Mouse (Mus musculus) CH12.LX (cell line): ENCODE data around the gene Nme6.

Experiments
- CTCF ChIP-seq, 2 experiments: IDR thresholded peaks in 1 of 2; conservative IDR thresholded peaks in 1 of 2; 2 replicates each; pipeline ENCODE4 v1.5.1; 2011 to 2012; ENCODE audit warnings: low read depth in 2 of 2, low read length in 2 of 2, improper control_type of control experiment in 1 of 2, inconsistent platforms in 1 of 2, mild to moderate bottlenecking in 1 of 2, moderate library complexity in 1 of 2
- E2F4 ChIP-seq: IDR thresholded peaks from 2 replicates; pipeline ENCODE4 v1.6.1; 2011; ENCODE audit warnings: low read depth, low read length, improper control_type of control experiment; ENCODE audit not compliant: insufficient replicate concordance
- HCFC1 ChIP-seq: IDR thresholded peaks from 2 replicates; pipeline ENCODE4 v1.6.1; 2012; ENCODE audit warnings: low read depth, mild to moderate bottlenecking, inconsistent platforms, low read length, improper control_type of control experiment
- MAFK ChIP-seq: IDR thresholded peaks from 2 replicates; pipeline ENCODE4 v1.6.1; 2011; ENCODE audit warnings: low read length, improper control_type of control experiment; ENCODE audit not compliant: insufficient replicate concordance
- MAX ChIP-seq: IDR thresholded peaks from 2 replicates; pipeline ENCODE4 v1.6.1; 2011; ENCODE audit warnings: low read length, improper control_type of control experiment
- MAZ ChIP-seq: IDR thresholded peaks from 2 replicates; pipeline ENCODE4 v1.6.1; 2012; ENCODE audit warnings: low read depth, mild to moderate bottlenecking, inconsistent platforms, low read length, improper control_type of control experiment, moderate library complexity
- POLR2A ChIP-seq: IDR thresholded peaks from 2 replicates; pipeline ENCODE4 v1.6.1; 2011; ENCODE audit warnings: low read depth, mild to moderate bottlenecking, improper control_type of control experiment, low read length
- USF1 ChIP-seq: IDR thresholded peaks from 2 replicates; pipeline ENCODE4 v1.6.1; 2014; ENCODE audit warnings: low read depth, mild to moderate bottlenecking, inconsistent platforms, low read length, improper control_type of control experiment
- ZKSCAN1 ChIP-seq: IDR thresholded peaks from 2 replicates; pipeline ENCODE4 v1.6.1; 2012; ENCODE audit warnings: low read depth, inconsistent platforms, low read length, improper control_type of control experiment, borderline replicate concordance
- ZNF384 ChIP-seq: IDR thresholded peaks from 2 replicates; pipeline ENCODE4 v1.6.1; 2012; ENCODE audit warnings: low read depth, low read length, improper control_type of control experiment, inconsistent platforms

DNA sequence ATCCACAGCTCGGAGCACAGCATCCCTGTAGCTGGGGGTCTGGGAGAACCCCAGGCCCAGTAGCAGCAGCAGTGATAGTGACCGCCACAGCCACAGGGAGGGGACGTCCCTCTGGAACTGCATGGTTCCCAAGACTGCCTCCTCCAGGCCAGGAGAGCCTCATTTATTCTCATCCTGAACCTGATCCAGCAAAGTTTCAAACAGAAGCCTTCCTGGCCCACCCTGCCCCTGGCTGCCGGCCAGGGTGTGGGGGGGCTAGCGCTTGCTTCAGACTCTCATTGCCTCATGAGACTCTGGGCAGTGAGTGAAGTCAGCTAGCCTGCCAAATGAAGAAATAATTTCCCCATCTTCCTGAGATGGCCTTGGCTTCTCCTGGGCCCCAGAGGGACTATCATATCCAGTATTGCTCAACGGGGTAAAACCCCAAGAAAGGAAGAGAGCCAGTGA lies 16.8 kb downstream of the Nme6 start, which contains the start of gene Camp:
- TF ChIP-seq ZKSCAN1 (no peak), MAX (no peak), MAZ (no peak), ZNF384 (no peak), POLR2A (no peak), HCFC1 (no peak), CTCF (conservative IDR thresholded peaks at IDR 0.05 in 1 of 2, IDR thresholded peaks at IDR 0.05 in 1 of 2; ENCODE audit: low read depth in 2 of 2, low read length in 2 of 2) (no peak), USF1 (no peak), MAFK (no peak), E2F4 (no peak)
